Mouse (Mus musculus): Measurements from ENCODE around the gene Gm13762. TPM values are rescaled to one million over a fixed set of nuclear protein-coding genes. Genes with fewer than 3 reads are reported as not detected.

Gene Gm13762
- not detected for total RNA-seq (2023)

DNA sequence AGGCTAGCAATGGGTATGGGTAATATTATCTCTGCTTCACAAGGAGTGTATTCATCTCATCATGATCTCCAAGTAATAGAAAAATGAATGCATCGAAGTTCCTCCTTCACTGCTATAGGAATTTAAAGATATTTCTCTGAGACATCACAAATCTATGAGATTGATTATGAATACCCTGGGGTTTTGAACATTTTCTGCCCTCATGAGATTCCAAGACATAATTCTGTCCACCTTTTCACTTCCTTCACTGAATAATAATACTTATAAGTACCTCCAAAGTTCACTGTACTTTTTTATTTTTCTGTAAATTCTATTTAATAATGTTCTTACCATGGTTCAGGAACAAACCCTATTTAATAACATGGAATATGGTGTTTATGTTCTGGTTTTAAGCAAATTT lies at the start of gene Gm13762:
Gene Gm13762 (minus strand): TSS at position 101 of the 400 bp plus-strand sequence.

GRCm38 (mm10) chr2:89018240-89018639 lies 38.2 kb upstream of the Gm13762 start, which contains the start of gene Olfr1216:
TSS of gene Olfr1216 (minus strand) at chr2:89018340.

GRCm38 (mm10) chr2:89006873-89007272 lies 26.8 kb upstream of the Gm13762 start, which contains the start of gene Olfr1215:
TSS of gene Olfr1215 (minus strand) at chr2:89006973.

GRCm38 (mm10) chr2:88992553-88992952 lies 12.5 kb upstream of the Gm13762 start, which contains the start of gene Olfr1214:
TSS of gene Olfr1214 (minus strand) at chr2:88992653.

GRCm38 (mm10) chr2:88953669-88954068 lies 26.4 kb downstream of the Gm13762 start, which contains the start of gene Olfr1212:
TSS of gene Olfr1212 (plus strand) at chr2:88953969.

GRCm38 (mm10) chr2:88938011-88938410 lies 42.1 kb downstream of the Gm13762 start, which contains the start of gene Olfr1211:
TSS of gene Olfr1211 (minus strand) at chr2:88938111.

Other genes with a start within 250 kb of the Gm13762 start
- not detected for gene Olfr1197, start 247.9 kb downstream of the Gm13762 start, total RNA-seq (2023)
- not detected for gene Olfr1198, start 228.9 kb downstream of the Gm13762 start, total RNA-seq (2023)
- not detected for gene Olfr1199, start 219.8 kb downstream of the Gm13762 start, total RNA-seq (2023)
- gene Olfr1200, start 209.8 kb downstream of the Gm13762 start, total RNA-seq (2023), result not detected
- not detected for gene Olfr1201, start 187.2 kb downstream of the Gm13762 start, total RNA-seq (2023)
- gene Olfr1202, start 165.8 kb downstream of the Gm13762 start, total RNA-seq (2023), result not detected
- gene Olfr1205, start 150.5 kb downstream of the Gm13762 start, total RNA-seq (2023), result not detected
- gene Olfr1204, start 131.0 kb downstream of the Gm13762 start, total RNA-seq (2023), result not detected
- not detected for gene Olfr1206, start 117.0 kb downstream of the Gm13762 start, total RNA-seq (2023)
- not detected for gene Olfr1208, start 78.0 kb downstream of the Gm13762 start, total RNA-seq (2023)
- not detected for gene Olfr1209, start 65.1 kb downstream of the Gm13762 start, total RNA-seq (2023)
- gene Olfr1211, start 42.2 kb downstream of the Gm13762 start, total RNA-seq (2023), result not detected
- not detected for gene Olfr1212, start 26.3 kb downstream of the Gm13762 start, total RNA-seq (2023)
- gene Olfr1214, start 12.4 kb upstream of the Gm13762 start, total RNA-seq (2023), result not detected
- gene Olfr1215, start 26.7 kb upstream of the Gm13762 start, total RNA-seq (2023), result not detected
- not detected for gene Olfr1216, start 38.1 kb upstream of the Gm13762 start, total RNA-seq (2023)
- not detected for gene Olfr1217, start 51.8 kb upstream of the Gm13762 start, total RNA-seq (2023)
- not detected for gene Olfr1218, start 80.9 kb upstream of the Gm13762 start, total RNA-seq (2023)
- not detected for gene Olfr1219, start 103.2 kb upstream of the Gm13762 start, total RNA-seq (2023)
- gene Olfr1220, start 126.6 kb upstream of the Gm13762 start, total RNA-seq (2023), result not detected
- not detected for gene Olfr1221, start 137.0 kb upstream of the Gm13762 start, total RNA-seq (2023)
- not detected for gene Olfr1222, start 152.8 kb upstream of the Gm13762 start, total RNA-seq (2023)
- not detected for gene Olfr1223, start 171.3 kb upstream of the Gm13762 start, total RNA-seq (2023)
- not detected for gene Olfr1224-ps1, start 183.8 kb upstream of the Gm13762 start, total RNA-seq (2023)
- not detected for gene Olfr1225, start 194.4 kb upstream of the Gm13762 start, total RNA-seq (2023)
- not detected for gene Olfr1226, start 219.8 kb upstream of the Gm13762 start, total RNA-seq (2023)